Mouse (Mus musculus) kidney, adult 10 weeks (tissue): Measurements from ENCODE around the gene Milr1. TPM values are rescaled to one million over a fixed set of nuclear protein-coding genes. Genes with fewer than 3 reads are reported as not detected.

ENCODE experiments used
- polyA plus RNA-seq: library from polyadenylated mRNA; stranded (reverse); fragments of 350-450 nt; fragmentation: Illumina TruSeq; extraction: RNeasy Lipid Tissue Mini Kit (QIAGEN cat#74804); gene quantifications from one replicate; pipeline ENCODE4 v1.2.3, GENCODE M21; 2014; ENCODE audit warnings: low read depth, low replicate concordance

The Milr1 gene
- polyA plus RNA-seq: 0.61 TPM

DNA sequence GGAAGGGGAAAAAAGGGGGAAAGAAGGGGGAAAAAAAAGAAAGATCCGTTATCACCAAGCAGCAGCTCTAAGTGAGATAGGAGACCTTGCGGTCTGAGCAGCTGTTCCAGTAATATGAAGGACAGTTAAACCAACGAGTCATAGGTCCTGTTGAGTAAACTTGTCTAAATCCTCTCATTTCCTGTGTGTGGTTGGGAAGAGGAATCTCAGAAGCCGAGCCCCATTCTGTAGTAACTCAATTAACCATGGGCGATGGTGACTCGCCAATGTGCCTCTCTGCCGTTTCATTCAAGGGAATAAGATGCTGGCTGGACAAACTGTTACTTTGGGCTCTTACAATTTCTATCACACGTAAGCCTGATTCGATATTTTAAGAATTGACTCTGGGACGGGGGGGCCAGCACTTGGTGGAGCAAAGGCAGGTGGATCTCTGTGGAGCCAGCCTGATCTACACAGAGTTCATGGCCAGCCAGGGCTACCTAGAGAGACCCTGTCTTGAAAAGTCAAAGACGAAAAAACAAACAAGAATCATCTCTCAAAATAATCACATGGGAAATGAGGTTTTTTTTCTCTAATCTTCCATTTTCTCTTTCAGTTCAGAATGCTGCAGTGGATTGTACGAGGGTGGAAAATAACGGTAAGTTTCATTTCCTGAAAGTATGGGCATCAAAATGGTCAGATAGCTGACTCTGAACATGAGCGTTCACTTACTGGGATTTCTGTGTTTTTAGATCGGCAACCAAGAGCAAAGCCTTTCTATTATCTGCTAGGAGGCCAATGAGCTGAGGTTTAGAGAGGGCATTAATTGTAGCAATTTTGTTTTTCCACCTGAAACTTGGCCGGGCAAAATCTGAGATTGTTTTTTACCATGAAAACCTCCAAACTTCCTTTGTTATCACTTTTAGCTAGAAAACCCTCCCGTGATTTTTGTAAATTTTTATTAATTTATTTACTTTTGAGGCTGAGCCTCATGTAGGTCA lies at the start of gene Milr1:
Gene Milr1 (plus strand): TSS at position 188 of the 980 bp plus-strand sequence.

DNA sequence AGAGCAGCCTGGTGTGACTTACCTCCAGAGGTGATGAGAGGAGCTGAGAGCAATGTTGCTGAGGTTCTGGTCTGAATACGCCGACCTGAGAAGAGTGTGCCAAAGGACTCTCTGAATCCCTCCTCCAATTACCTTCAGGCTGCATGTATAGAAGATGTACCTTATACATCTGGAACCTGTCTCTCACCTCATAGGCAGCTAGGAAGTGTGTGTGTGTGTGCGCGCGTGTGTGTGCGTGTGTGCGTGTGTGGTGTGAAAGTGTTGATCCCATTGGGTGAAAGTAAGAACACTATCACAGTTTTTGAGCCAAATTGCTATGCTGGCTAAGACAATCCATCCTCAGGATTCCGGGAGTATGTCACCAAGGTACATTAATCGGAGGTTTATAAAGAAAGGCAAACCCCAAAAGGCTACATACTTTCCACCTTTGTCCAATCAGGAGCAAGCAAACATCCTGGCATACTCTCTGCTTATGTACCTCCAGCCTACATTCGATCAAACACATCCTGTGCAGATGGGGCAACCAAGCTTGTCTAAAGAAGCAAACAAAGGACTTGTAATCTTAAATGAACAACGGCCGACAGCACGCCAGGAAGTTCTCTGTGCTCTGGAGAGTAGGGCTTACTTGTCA lies 790 bp upstream of the Milr1 start, which contains the start of gene Pecam1:
Gene Pecam1 (minus strand): TSS at position 508 of the 631 bp plus-strand sequence.

DNA sequence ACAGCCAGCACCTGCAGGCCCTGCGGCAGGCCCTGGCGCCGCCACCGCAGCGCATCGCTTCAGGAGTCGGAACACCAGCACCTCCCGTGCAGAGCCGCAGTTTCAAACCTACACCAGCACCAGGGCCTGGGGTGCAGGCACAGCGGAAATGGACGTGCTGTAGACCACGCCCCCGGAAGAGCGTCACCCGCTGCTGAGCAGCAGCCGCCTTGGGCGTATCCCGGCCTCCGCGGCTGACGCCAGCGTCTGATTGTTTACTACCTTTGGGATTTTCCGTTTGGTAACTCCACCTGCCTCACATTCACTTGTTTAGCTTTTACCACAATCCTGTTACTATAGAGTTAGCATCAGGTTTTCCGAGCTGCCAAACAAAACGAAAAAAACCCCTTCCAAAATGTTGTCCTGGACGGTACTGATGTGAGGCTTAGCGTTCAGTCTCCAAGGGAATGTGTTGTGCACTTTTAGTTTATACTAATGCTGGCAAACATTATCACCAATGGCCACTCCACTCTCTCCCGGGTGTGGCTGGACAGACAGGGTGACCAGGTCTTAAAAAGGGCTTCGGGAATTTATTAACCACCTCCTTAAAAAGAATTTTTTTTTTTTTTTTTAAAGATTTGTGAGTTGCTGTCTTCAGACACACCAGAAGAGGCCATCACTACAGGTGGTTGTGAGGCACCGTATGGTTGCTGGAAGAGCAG lies 28.5 kb downstream of the Milr1 start, which contains the start of gene Polg2:
Gene Polg2 (minus strand): TSS at position 150 of the 701 bp plus-strand sequence.

DNA sequence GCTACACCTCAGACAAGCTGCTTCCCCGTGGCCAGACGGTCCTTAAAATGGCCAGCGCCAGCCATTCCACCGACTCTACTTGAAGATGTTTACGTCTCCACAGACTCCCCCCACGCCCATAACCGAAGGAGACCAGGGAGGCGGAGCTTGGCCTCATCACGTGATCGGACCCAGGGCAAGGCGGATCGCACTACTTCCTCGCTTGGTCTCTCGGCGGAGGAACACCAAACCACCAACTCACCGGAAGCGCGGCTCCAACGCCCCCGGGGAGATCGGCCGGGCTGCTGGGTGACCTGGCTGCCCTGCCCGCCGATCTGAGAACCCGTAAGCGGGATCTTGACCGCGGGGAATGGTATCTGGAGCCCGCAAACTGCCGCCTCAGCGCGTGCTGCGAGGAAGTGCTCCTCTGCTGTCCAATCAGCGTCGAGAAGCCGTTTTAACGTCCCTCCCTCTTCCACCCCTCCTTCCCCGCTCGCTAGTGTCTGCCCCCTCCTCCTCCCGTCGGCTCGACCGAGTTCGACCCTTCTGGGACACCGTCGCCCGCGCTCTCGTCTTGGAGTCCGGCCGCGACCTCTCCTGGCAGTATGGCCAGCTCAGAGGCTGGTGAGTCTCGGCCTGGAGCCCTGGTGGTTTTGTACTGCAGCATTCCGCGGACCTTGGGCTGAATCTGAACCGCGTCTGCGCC lies 37.9 kb downstream of the Milr1 start, which contains the start of the genes Ddx5 and Cep95:
Gene Ddx5 (minus strand): TSS at position 411 of the 685 bp plus-strand sequence.
Gene Cep95 (plus strand): TSS at position 478 of the 685 bp plus-strand sequence.

Other genes with a start within 250 kb of the Milr1 start
- 56.5 TPM for gene Tex2, start 137.8 kb upstream of the Milr1 start, polyA plus RNA-seq
- 24.8 TPM for gene Pecam1, start 598 bp upstream of the Milr1 start, polyA plus RNA-seq
- gene Polg2, start 28.3 kb downstream of the Milr1 start, polyA plus RNA-seq: 5.5 TPM
- gene Ddx5, start 38.0 kb downstream of the Milr1 start, polyA plus RNA-seq: 996 TPM
- 17.0 TPM for gene Cep95, start 38.0 kb downstream of the Milr1 start, polyA plus RNA-seq
- gene Smurf2, start 169.5 kb downstream of the Milr1 start, polyA plus RNA-seq: 80.2 TPM
- 41.0 TPM for gene Kpna2, start 248.3 kb downstream of the Milr1 start, polyA plus RNA-seq